Mouse (Mus musculus) adrenal gland, postnatal 36 days (tissue): Measurements from ENCODE around the gene Dvl2. TPM values are rescaled to one million over a fixed set of nuclear protein-coding genes. Genes with fewer than 3 reads are reported as not detected.

ENCODE experiments used
- microRNA-seq: library from miRNA; unstranded; fragments of <30 nt; microRNA quantifications from one replicate; pipeline ENCODE4 v1.2.0, GENCODE M21; 2021
- total RNA-seq, 2 experiments: library from RNA; stranded (reverse); gene quantifications; 2 replicates each; pipeline ENCODE4 v1.2.3; 2021

Dvl2 gene
- total RNA-seq, 2 experiments from 2014 or later = 15.6 to 17.4 TPM

Small RNA genes lying within 50 kb of the gene (microRNA-seq; reads per million reads assigned to microRNA genes)
- gene Gm44349 = not detected
- 2,620 reads per million, percentile 88 among the genes with 10 or more reads in this experiment for gene Mir324

Other genes with a start within 250 kb of the Dvl2 start
- gene Polr2a, start 242.0 kb upstream of the Dvl2 start, total RNA-seq = 10 to 100 TPM; 86.4 to 90.3 TPM
- not detected for gene Slc35g3, start 238.6 kb upstream of the Dvl2 start, total RNA-seq
- gene Zbtb4, start 234.7 kb upstream of the Dvl2 start, total RNA-seq = 10 to 100 TPM; 57.7 to 63.8 TPM
- 1 to 10 TPM; 1.1 to 1.8 TPM for gene Chrnb1, start 204.7 kb upstream of the Dvl2 start, total RNA-seq
- gene Fgf11, start 198.7 kb upstream of the Dvl2 start, total RNA-seq = 1 to 10 TPM; 3.9 to 8.6 TPM
- under 1 TPM; 0.17 to 0.26 TPM for gene Tmem102, start 195.0 kb upstream of the Dvl2 start, total RNA-seq
- not detected for gene Gm39566, start 185.3 kb upstream of the Dvl2 start, total RNA-seq
- gene Spem2, start 182.1 kb upstream of the Dvl2 start, total RNA-seq = not detected
- gene Spem1, start 178.4 kb upstream of the Dvl2 start, total RNA-seq = not detected
- gene Nlgn2, start 162.8 kb upstream of the Dvl2 start, total RNA-seq = 10 to 100 TPM; 14.4 to 22.3 TPM
- 100 to 1,000 TPM; 144 to 166 TPM for gene Tmem256, start 162.1 kb upstream of the Dvl2 start, total RNA-seq
- gene Plscr3, start 154.2 kb upstream of the Dvl2 start, total RNA-seq = 10 to 100 TPM; 49.3 to 50.4 TPM
- gene Tnk1, start 141.9 kb upstream of the Dvl2 start, total RNA-seq = not detected
- gene Tmem95, start 122.6 kb upstream of the Dvl2 start, total RNA-seq = not detected
- 1 to 10 TPM; 4.2 to 5.4 TPM for gene Kctd11, start 119.2 kb upstream of the Dvl2 start, total RNA-seq
- under 1 TPM; 0.23 to 0.89 TPM for gene Acap1, start 105.1 kb upstream of the Dvl2 start, total RNA-seq
- 1 to 10 TPM in 1 of 2 experiments, under 1 TPM in 1; 0.46 to 1.4 TPM for gene 2810408A11Rik, start 99.6 kb upstream of the Dvl2 start, total RNA-seq
- 10 to 100 TPM; 42.5 to 47.5 TPM for gene Neurl4, start 99.5 kb upstream of the Dvl2 start, total RNA-seq
- gene Gps2, start 86.7 kb upstream of the Dvl2 start, total RNA-seq = 10 to 100 TPM; 47.1 to 47.6 TPM
- gene Eif5a, start 78.6 kb upstream of the Dvl2 start, total RNA-seq = 100 to 1,000 TPM; 619 to 640 TPM
- gene Ybx2, start 64.8 kb upstream of the Dvl2 start, total RNA-seq = 10 to 100 TPM; 11.5 to 11.8 TPM
- gene Slc2a4, start 52.4 kb upstream of the Dvl2 start, total RNA-seq = 10 to 100 TPM; 60.2 to 90.0 TPM
- 1 to 10 TPM in 1 of 2 experiments, not detected in 1; 1.2 TPM for gene Cldn7, start 35.8 kb upstream of the Dvl2 start, total RNA-seq
- 100 to 1,000 TPM; 112 to 132 TPM for gene Ctdnep1, start 19.4 kb upstream of the Dvl2 start, total RNA-seq
- gene Elp5, start 18.1 kb upstream of the Dvl2 start, total RNA-seq = 10 to 100 TPM; 66.4 to 80.3 TPM
- 100 to 1,000 TPM; 421 to 450 TPM for gene Gabarap, start 9.5 kb upstream of the Dvl2 start, total RNA-seq
- gene Phf23, start 4.8 kb upstream of the Dvl2 start, total RNA-seq = 10 to 100 TPM; 54.6 to 57.1 TPM
- gene Acadvl, start 14.8 kb downstream of the Dvl2 start, total RNA-seq = 100 to 1,000 TPM; 543 to 557 TPM
- gene Dlg4, start 16.3 kb downstream of the Dvl2 start, total RNA-seq = 10 to 100 TPM; 27.4 to 40.4 TPM
- under 1 TPM in 1 of 2 experiments, not detected in 1; 0.33 TPM for gene Asgr1, start 53.5 kb downstream of the Dvl2 start, total RNA-seq
- 1 to 10 TPM in 1 of 2 experiments, under 1 TPM in 1; 0.60 to 2.1 TPM for gene Asgr2, start 92.0 kb downstream of the Dvl2 start, total RNA-seq
- 1 to 10 TPM; 2.7 to 3.4 TPM for gene Mgl2, start 129.7 kb downstream of the Dvl2 start, total RNA-seq
- gene Clec10a, start 155.6 kb downstream of the Dvl2 start, total RNA-seq = 1 to 10 TPM; 2.4 to 6.5 TPM
- gene Slc16a11, start 212.2 kb downstream of the Dvl2 start, total RNA-seq = under 1 TPM in 1 of 2 experiments, not detected in 1; 0.23 TPM
- gene Slc16a13, start 220.5 kb downstream of the Dvl2 start, total RNA-seq = 1 to 10 TPM; 2.7 to 3.0 TPM
- 10 to 100 TPM; 10.7 to 18.9 TPM for gene Bcl6b, start 229.2 kb downstream of the Dvl2 start, total RNA-seq
- gene 0610010K14Rik, start 237.3 kb downstream of the Dvl2 start, total RNA-seq = 10 to 100 TPM; 38.6 to 61.4 TPM
- 1 to 10 TPM; 4.9 to 7.3 TPM for gene Gm21988, start 239.2 kb downstream of the Dvl2 start, total RNA-seq
- 100 to 1,000 TPM; 224 to 245 TPM for gene Rnasek, start 239.2 kb downstream of the Dvl2 start, total RNA-seq